Comparison of ENCODE assay signal across 22 mouse cellular contexts in genomic region chr2:51892411-51892901, GRCm38 (mm10). TPM values are rescaled to one million over a fixed set of nuclear protein-coding genes. Genes with fewer than 3 reads are reported as not detected.
DNase-seq lines count a peak whose midpoint lies in the region; ATAC-seq lines count a peak whose summit lies in the region.
"Had no signal": no experiment of that assay in that cellular context is flagged by ENCODE, and none has a peak within 500 bp of the region (broad histone marks: within the 10 kb centered on the region; RNA-seq: fewer than 3 reads in every experiment).

No protein-coding gene starts in this region.

- H3K4me3 ChIP-seq in heart, embryonic 15.5 days = no peak overlapping the region
- H3K4me3 ChIP-seq in embryonic facial prominence, embryonic 13.5 days = no peak overlapping the region
- H3K4me3 ChIP-seq in stomach, embryonic 15.5 days (replicated peaks) = no peak overlapping the region
- H3K4me3 ChIP-seq: gastrocnemius, adult 2 months; hindbrain, embryonic 10.5 days; left cerebral cortex, adult 2 months; midbrain, embryonic 12.5 days; neural tube, embryonic 12.5 days had no signal

- H3K27ac ChIP-seq in heart, embryonic 15.5 days = peak overlapping the region; percentile 2; the same call in 1 of the 2 replicates
- peak overlapping the region; percentile 57; the same call in 1 of the 2 replicates for H3K27ac ChIP-seq in embryonic facial prominence, embryonic 13.5 days
- H3K27ac ChIP-seq in stomach, embryonic 15.5 days = no peak overlapping the region
- H3K27ac ChIP-seq: gastrocnemius, adult 2 months; hindbrain, embryonic 10.5 days; hindbrain, postnatal 0 days; left cerebral cortex, adult 2 months; midbrain, embryonic 12.5 days; neural tube, embryonic 12.5 days had no signal

- ATAC-seq in heart, embryonic 15.5 days (replicated peaks; ENCODE audit: insufficient number of reproducible peaks, insufficient read depth, low FRiP score, low read depth) = no peak
- ATAC-seq in embryonic facial prominence, embryonic 13.5 days (ENCODE audit: insufficient number of reproducible peaks, insufficient read depth, low FRiP score, low TSS enrichment, low read depth) = no peak
- peak; percentile 72 for ATAC-seq in stomach, embryonic 15.5 days (ENCODE audit: insufficient read depth, low FRiP score, low read depth)
- ATAC-seq in CD4-positive, CD25-positive, alpha-beta regulatory T cell, adult 4 months = no peak
- ATAC-seq: forebrain, embryonic 16.5 days; hindbrain, postnatal 0 days; liver, postnatal 0 days had no signal

- 60% methylated on average over 12 of the region's 12 CpGs for WGBS in heart, embryonic 15.5 days
- WGBS in embryonic facial prominence, embryonic 13.5 days = 50% methylated on average over 12 of the region's 12 CpGs
- WGBS in stomach, embryonic 15.5 days = 35% methylated on average over 12 of the region's 12 CpGs

- no peak overlapping the region for H3K4me2 ChIP-seq in heart, embryonic 15.5 days
- 0 out of 2 replicates have a peak overlapping the region, but pooled peaks have one; percentile 0 for H3K4me2 ChIP-seq in embryonic facial prominence, embryonic 13.5 days
- H3K4me2 ChIP-seq in stomach, embryonic 15.5 days = no peak overlapping the region
- H3K4me2 ChIP-seq: midbrain, embryonic 12.5 days; neural tube, embryonic 12.5 days had no signal

- no peak overlapping the region for H3K9ac ChIP-seq in heart, embryonic 15.5 days
- H3K9ac ChIP-seq in embryonic facial prominence, embryonic 13.5 days = no peak overlapping the region
- no peak overlapping the region for H3K9ac ChIP-seq in stomach, embryonic 15.5 days
- H3K9ac ChIP-seq: liver, postnatal 0 days; midbrain, embryonic 12.5 days; neural tube, embryonic 12.5 days had no signal

- no peak for DNase-seq in heart, adult 18-20 months
- peak; percentile 29 for DNase-seq in NIH3T3 (ENCODE audit: low read depth)
- DNase-seq in gastrocnemius, postnatal 14 days = no peak
- DNase-seq: adrenal gland, postnatal 14 days; cerebellum, adult 11-12 months; cerebellum, postnatal 14 days; embryo, embryonic 11 days; gastrocnemius, adult 2 months; kidney, adult 8-10 months; kidney, postnatal 25 days; left cerebral cortex, postnatal 4 days; liver, postnatal 0 days had no signal

- no peaks in the 10 kb centered on the region for H3K36me3 ChIP-seq in heart, embryonic 15.5 days
- no peaks in the 10 kb centered on the region for H3K36me3 ChIP-seq in embryonic facial prominence, embryonic 13.5 days
- no peaks in the 10 kb centered on the region for H3K36me3 ChIP-seq in stomach, embryonic 15.5 days
- H3K36me3 ChIP-seq: hindbrain, embryonic 10.5 days; midbrain, embryonic 12.5 days; neural tube, embryonic 12.5 days had no signal

- 0 out of 2 replicates have a peak, but pooled peaks cover 6% of the 10 kb centered on the region for H3K4me1 ChIP-seq in heart, embryonic 15.5 days (replicated peaks)
- no peaks in the 10 kb centered on the region for H3K4me1 ChIP-seq in embryonic facial prominence, embryonic 13.5 days
- H3K4me1 ChIP-seq in stomach, embryonic 15.5 days = no peaks in the 10 kb centered on the region
- H3K4me1 ChIP-seq: hindbrain, embryonic 10.5 days; midbrain, embryonic 12.5 days; neural tube, embryonic 12.5 days had no signal

- H3K9me3 ChIP-seq in heart, embryonic 15.5 days (replicated peaks) = no peaks in the 10 kb centered on the region
- no peaks in the 10 kb centered on the region for H3K9me3 ChIP-seq in embryonic facial prominence, embryonic 13.5 days
- no peaks in the 10 kb centered on the region for H3K9me3 ChIP-seq in stomach, embryonic 15.5 days
- H3K9me3 ChIP-seq: hindbrain, embryonic 10.5 days; midbrain, embryonic 12.5 days; neural tube, embryonic 12.5 days had no signal

- intact Hi-C loops in gastrocnemius, postnatal 14 days (cut with DNase I; ENCODE audit: low total_unique reads) = no loop called here

- no peaks in the 10 kb centered on the region for H3K27me3 ChIP-seq in heart, embryonic 15.5 days
- no peaks in the 10 kb centered on the region for H3K27me3 ChIP-seq in embryonic facial prominence, embryonic 13.5 days
- H3K27me3 ChIP-seq in stomach, embryonic 15.5 days (replicated peaks) = no peaks in the 10 kb centered on the region
- H3K27me3 ChIP-seq: midbrain, embryonic 12.5 days; neural tube, embryonic 12.5 days had no signal

RNA-seq across cellular contexts. Expression of gene Rbm43, which starts 42.5 kb away (rescaled TPM):
- polyA plus RNA-seq in heart, embryonic 15.5 days (2015; fragmentation: Nextera tagmentation; extraction: Ambion mirVana) = 12.0 and 15.0 TPM in 2 replicates
- 1 to 10 TPM; 4.0 to 5.2 TPM for total RNA-seq in heart, adult 18-20 months (2021)
- 14.4 and 14.8 TPM in 2 replicates for polyA plus RNA-seq in embryonic facial prominence, embryonic 13.5 days (2015; fragmentation: Nextera tagmentation; extraction: Ambion mirVana)
- 14.5 and 15.1 TPM in 2 replicates for polyA plus RNA-seq in stomach, embryonic 15.5 days (2015; fragmentation: Nextera tagmentation; extraction: Ambion mirVana)
- polyA plus RNA-seq in CD4-positive, CD25-positive, alpha-beta regulatory T cell, adult 4 months (2017; shearing (Covaris generic)) = 10 to 100 TPM; 35.3 to 35.7 TPM
- 1 to 10 TPM; 2.4 to 2.6 TPM for total RNA-seq in gastrocnemius, postnatal 14 days (2021)
